Mouse (Mus musculus): Measurements from ENCODE around the gene Ift46. TPM values are rescaled to one million over a fixed set of nuclear protein-coding genes. Genes with fewer than 3 reads are reported as not detected.

The Ift46 gene
- total and polyA plus RNA-seq, 3 experiments: 30.2 to 51.9 TPM; not detected in 1

GRCm38 (mm10) chr9:44819920-44820827 lies 52.5 kb downstream of the Ift46 start:
- Histone ChIP-seq H3K79me2 (ENCODE audit: control insufficient read depth, insufficient read depth, low read length, poor library complexity) (no peaks in the 10 kb centered on the region), H3K9ac (ENCODE audit: control insufficient read depth, low read depth, low read length, poor library complexity, severe bottlenecking) (no peak overlapping the region), H3K27ac (ENCODE audit: control insufficient read depth, low read depth, low read length) (no peak overlapping the region), H3K9me3 (replicated peaks; ENCODE audit: insufficient read depth, low read length) (no peaks in the 10 kb centered on the region), H3K36me3 (ENCODE audit: control insufficient read depth in 1 of 2, insufficient read depth in 2 of 2, low read length in 2 of 2) (peaks cover 0 to 36% of the 10 kb centered on the region in 2 experiments; a peak in 2 of 4 replicates), H3K4me3 (ENCODE audit: control insufficient read depth in 1 of 2, insufficient read depth in 1 of 2, low read depth in 2 of 2, low read length in 2 of 2) (no peak overlapping the region), H3K4me1 (ENCODE audit: control insufficient read depth in 1 of 2, insufficient read depth in 2 of 2, low read length in 2 of 2) (no peaks in the 10 kb centered on the region), H3K27me3 (ENCODE audit: control insufficient read depth in 1 of 2, insufficient read depth in 2 of 2, low read length in 2 of 2) (no peaks in the 10 kb centered on the region)
- DNase-seq (ENCODE audit: low read depth, low spot score): no peak
- TF ChIP-seq USF2 (IDR thresholded peaks at IDR 0.05; ENCODE audit: borderline replicate concordance in 1 of 2, insufficient read depth in 1 of 2, low read depth in 1 of 2, low read length in 2 of 2): no peak
- TF ChIP-seq RAD21 (IDR thresholded peaks at IDR 0.05; ENCODE audit: low read depth, low read length): no peak
- TF ChIP-seq GATA1 (IDR thresholded peaks at IDR 0.05; ENCODE audit: low read depth, low read length): no peak

- no peaks in the 10 kb centered on the region for H3K27me3 ChIP-seq (ENCODE audit: control insufficient read depth in 1 of 2, insufficient read depth in 2 of 2, low read length in 2 of 2)
- no peak overlapping the region for H3K4me3 ChIP-seq (ENCODE audit: control insufficient read depth in 1 of 2, insufficient read depth in 1 of 2, low read depth in 2 of 2, low read length in 2 of 2)
- no peak for DNase-seq (ENCODE audit: low read depth, low spot score)
- no peak overlapping the region for H3K9ac ChIP-seq (ENCODE audit: control insufficient read depth, low read depth, low read length, poor library complexity, severe bottlenecking)
- H3K36me3 ChIP-seq (ENCODE audit: control insufficient read depth in 1 of 2, insufficient read depth in 2 of 2, low read length in 2 of 2): peaks cover 0 to 48% of the 10 kb centered on the region in 2 experiments; a peak in 2 of 4 replicates
- no peak for TF ChIP-seq TAL1 (IDR thresholded peaks at IDR 0.05; ENCODE audit: low read length)
- TF ChIP-seq EP300 (IDR thresholded peaks at IDR 0.05; ENCODE audit: low read depth in 1 of 2, low read length in 2 of 2): no peak
- TF ChIP-seq MYB (IDR thresholded peaks at IDR 0.05; ENCODE audit: low read depth, low read length): no peak
- no peak for TF ChIP-seq GABPA (IDR thresholded peaks at IDR 0.05; ENCODE audit: low read depth, low read length)
- no peak for TF ChIP-seq MAX (IDR thresholded peaks at IDR 0.05; ENCODE audit: low read length)
- TF ChIP-seq NRF1 (IDR thresholded peaks at IDR 0.05; ENCODE audit: insufficient read depth, low read depth, low read length, poor library complexity, severe bottlenecking): no peak
- TF ChIP-seq ZC3H11A (IDR thresholded peaks at IDR 0.05; ENCODE audit: low read depth, low read length): no peak
- no peak for TF ChIP-seq JUND (IDR thresholded peaks at IDR 0.05; ENCODE audit: low read depth, low read length)
- no peak for TF ChIP-seq MEF2A (IDR thresholded peaks at IDR 0.05; ENCODE audit: extremely low read depth, insufficient replicate concordance, low read depth, low read length, poor library complexity, severe bottlenecking)
- TF ChIP-seq CTCF (IDR thresholded peaks at IDR 0.05 in 2 of 3, conservative IDR thresholded peaks at IDR 0.05 in 1 of 3; ENCODE audit: control insufficient read depth in 1 of 3, insufficient read depth in 1 of 3, low read depth in 2 of 3, low read length in 3 of 3, poor library complexity in 1 of 3, severe bottlenecking in 1 of 3): no peak
- TF ChIP-seq BHLHE40 (IDR thresholded peaks at IDR 0.05; ENCODE audit: borderline replicate concordance, low read depth, low read length): no peak
- TF ChIP-seq CHD1 (IDR thresholded peaks at IDR 0.05; ENCODE audit: low read depth, low read length): no peak
- no peak for TF ChIP-seq MAFK (IDR thresholded peaks at IDR 0.05; ENCODE audit: borderline replicate concordance, low read depth, low read length)
- no peaks in the 10 kb centered on the region for H3K4me1 ChIP-seq (ENCODE audit: control insufficient read depth in 1 of 2, insufficient read depth in 2 of 2, low read length in 2 of 2)
- no peaks in the 10 kb centered on the region for H3K79me2 ChIP-seq (ENCODE audit: control insufficient read depth, insufficient read depth, low read length, poor library complexity)
- H3K9me3 ChIP-seq (replicated peaks; ENCODE audit: insufficient read depth, low read length): no peaks in the 10 kb centered on the region
- no peak overlapping the region for H3K27ac ChIP-seq (ENCODE audit: control insufficient read depth, low read depth, low read length)
Measured at GRCm38 (mm10) chr9:44826660-44827059, 59.0 kb downstream of the Ift46 start.
